Mouse (Mus musculus) G1E-ER4 (cell line): ENCODE measurements around the gene Igfn1. TPM values are rescaled to one million over a fixed set of nuclear protein-coding genes. Genes with fewer than 3 reads are reported as not detected.
A peak's percentile ranks its signal among the peaks of the same experiment; 100 is the strongest.

Source experiments
- GATA1 ChIP-seq: IDR thresholded peaks from one replicate; pipeline ENCODE4 v1.8.0; 2012; ENCODE audit warnings: low read length, inconsistent platforms
- polyA plus RNA-seq: library from polyadenylated mRNA; stranded (reverse); fragments of >175 nt; gene quantifications from 2 replicates; pipeline ENCODE4 v1.2.3, GENCODE M21; 2012

Gene Igfn1
- polyA plus RNA-seq, 1 experiment, result not detected

DNA sequence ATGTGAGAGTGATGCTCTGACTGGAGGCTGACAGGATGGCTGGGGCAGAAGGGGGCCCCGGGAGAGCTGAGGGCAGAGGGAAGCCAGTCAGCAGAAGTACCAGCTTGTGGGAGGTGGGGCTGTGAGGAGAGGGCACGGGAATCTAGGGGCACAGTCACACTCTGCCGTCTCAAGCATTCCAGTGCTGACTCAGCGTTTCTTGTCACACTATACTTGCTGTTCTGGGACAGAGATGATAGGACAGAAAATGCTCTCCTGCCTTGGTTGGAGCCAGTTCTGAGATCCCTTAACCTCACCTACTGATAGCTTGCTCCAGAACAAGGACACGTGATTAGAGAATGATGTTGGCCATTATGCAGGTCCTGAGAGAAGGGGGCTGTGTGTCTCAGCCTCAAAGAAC lies 43.0 kb downstream of the Igfn1 start:
- no peak for TF ChIP-seq GATA1

DNA sequence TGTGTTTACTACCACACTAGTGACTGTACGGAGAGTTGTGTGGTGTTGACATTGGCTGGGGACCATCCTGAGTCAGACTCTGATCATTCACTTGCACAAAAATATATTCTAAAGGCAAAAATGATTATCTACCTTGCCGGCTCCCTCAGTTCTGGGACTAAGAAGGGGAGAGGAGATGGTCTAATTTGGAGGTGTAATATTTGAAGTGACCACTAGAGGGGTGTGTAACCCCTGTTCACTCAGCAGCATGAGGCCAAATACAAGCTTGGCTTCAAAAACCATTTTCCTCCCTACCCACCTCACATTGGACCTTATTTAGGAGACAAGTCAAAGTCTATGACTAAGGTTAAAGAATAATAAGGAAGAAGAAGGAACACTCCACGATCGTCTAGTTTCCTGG lies 47.7 kb downstream of the Igfn1 start:
- TF ChIP-seq GATA1, result no peak

DNA sequence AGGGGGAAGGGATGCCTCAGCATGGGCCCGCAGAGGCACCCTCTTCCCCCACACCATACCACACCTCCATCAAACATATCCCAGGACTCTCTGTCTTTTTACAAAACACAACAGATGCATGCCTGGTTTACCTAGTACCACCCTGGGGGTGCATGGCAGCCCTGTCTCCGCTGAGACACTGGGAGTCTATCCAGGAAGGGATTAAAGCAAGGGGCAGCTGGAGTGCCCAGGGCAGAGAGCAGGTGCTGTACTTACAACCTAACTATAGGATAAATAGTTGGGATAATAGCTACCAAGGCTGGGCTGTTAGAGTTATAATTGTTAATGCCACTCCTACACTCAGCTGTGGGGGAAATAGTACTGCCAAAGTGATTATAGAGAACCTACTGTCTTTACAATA lies 57.3 kb downstream of the Igfn1 start:
- no peak for TF ChIP-seq GATA1

DNA sequence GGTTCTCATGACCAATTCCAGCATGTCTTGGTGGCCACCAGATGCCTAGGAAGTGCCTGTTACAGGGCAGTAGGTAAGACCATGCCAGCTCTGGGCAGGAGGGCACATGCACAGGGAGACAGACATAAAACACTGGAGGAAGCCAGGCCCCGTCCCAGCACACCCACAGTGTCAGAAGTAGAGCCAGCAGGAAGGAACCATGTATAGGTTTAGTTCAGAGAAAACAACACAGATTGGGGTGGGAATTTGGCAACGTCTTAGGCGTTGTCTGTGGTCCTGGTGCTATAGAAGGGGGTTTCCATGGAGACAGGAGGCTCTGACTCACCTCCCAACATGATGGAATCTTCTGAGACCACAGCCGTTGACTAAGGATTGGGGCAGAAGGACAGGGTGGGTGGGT lies 59.9 kb downstream of the Igfn1 start:
- no peak for TF ChIP-seq GATA1

DNA sequence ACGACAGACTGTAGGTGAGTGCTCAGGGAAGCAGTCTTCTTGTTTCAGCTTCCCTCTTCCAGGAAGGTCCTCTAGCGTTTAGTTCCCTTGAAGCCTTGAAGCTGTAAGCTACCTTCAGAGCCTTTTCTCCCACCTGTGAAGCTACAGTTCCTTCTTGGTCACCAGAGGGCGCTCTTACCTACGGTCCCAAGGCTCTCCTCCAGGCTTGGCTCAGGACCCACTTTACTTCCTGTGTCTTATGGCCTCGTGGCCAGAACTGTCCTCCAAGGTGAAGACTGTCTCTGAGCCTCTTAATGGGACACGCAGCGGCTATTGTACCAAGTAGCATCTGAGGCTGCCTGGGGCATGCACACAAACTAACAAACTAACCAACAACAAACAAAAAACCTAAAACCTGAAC lies 60.4 kb downstream of the Igfn1 start:
- no peak for TF ChIP-seq GATA1

DNA sequence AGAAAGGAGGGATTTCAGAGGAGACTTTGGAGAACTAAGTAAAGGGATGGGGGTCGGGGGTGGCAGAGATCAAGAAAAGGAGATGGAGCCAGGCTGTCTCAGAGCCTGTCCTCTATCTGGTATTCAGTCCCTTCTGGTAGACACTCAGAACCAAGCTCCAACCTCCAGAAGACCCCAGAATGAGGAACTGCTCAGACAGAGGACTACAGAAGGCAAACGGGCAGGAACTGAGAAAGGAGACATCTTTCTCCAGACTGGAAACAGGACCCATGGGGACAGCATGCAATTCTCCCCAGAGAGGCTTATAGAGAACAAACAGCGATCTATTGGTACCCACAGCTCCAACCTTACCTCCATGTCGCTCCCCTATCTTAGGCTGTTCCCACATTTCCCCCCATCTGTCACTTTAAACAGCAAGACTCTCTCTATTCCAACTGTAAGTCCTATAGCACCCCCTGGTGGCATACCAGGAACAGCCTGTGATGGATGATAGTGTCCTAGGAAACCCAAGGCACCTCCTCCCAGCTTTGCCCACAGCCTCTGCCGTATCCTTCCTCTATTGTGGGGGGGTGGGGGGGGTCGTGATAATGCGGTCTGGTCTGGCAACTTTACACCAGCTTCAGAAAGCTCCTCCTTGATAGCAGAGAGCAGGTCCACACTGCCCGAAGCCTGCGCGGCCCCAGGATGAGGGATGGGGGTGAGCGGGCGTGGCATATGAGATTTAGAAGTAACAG lies 61.4 kb downstream of the Igfn1 start:
- no peak for TF ChIP-seq GATA1

DNA sequence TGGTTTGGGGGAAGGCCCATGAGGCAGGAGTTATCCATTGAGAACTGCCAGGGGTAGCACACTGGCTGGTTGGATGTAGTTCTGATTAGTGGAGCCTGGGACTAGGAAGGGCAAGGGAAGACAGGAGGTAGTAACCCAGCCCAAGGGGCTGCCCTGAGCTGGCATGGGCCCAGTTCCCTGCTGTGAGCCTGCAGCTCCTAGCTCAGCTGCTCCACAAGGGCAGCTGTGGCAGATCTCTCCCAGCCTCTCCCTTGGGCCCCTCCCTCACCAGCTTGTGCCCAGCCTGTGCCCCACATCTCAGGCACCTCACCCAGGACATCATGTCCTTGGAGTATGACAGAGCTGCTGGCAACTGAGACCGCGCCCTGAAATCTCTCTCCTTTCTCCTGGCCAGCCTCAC lies 62.4 kb downstream of the Igfn1 start:
- no peak for TF ChIP-seq GATA1

DNA sequence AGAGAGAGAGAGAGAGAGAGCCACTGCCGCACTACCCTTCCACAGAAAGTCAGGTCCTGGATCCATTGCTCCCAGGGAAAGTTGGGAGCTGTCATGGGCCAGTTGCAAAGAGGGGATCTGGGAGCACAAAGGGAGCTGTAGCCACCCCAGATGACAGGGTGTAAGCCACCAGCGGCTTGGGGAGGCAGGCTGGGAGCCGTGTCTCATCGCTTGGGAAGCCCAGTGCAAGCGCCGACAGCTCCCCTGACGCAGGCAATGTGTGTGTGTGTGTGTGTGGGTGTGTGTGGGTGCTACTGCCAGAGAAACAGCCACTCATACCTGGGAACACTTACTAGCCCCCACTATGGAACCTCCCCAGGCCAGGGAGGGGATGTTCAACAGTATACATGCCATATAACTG lies 64.0 kb downstream of the Igfn1 start:
- no peak for TF ChIP-seq GATA1

DNA sequence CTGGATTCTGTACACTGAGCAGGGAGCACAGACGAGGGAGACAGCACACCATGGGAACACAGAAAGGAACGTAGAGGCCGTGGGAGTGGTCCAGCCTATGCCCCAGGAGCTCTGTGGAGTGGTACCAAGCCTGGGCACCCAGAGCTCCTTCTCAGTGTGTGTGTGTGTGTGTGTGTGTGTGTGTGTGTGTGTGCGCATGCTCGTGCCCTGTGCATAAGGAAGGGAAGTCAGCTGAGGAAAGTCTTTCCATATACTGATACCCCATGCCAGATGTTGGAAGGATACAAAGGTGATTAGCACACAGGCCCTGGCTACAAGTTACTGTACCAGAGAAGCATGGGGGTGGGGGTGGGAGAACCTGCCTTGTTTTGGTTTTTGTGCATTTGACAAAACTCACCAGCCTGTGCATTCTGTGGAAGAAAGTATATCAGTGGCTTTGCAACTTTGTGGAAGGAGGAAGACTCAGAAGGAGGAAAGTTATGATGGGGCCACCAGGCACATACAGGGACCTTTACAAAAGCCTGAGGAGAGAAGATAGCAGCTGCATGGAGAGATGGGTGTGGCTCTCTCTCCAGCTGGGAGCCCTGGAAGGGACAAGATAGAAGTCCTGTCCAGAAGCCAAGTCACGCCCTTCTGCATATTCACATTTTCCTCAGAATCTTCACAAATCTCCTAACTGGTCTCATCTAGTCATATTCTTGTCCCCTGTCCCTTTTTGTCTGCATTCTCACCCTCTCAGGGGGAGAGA lies 64.7 kb downstream of the Igfn1 start:
- TF ChIP-seq GATA1, result peak; percentile 13

DNA sequence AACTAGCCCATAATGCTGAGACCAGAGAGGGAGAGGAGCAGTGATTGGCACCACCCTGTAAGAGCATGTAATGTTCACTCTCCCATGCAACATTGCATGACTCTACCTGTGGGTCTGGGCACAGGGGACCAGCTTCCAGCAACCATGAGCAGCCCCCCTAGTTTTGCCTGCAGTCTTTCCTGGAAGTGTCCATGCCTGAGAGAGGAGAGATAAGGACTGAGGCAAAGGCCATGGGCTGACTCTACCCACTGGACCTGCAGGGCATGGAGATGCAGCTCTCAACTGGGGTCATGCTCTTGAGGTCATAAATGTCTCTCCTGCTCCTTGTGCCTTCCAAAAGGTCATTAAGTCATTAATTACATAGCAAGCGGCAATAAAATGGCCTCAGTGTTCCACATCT lies 70.1 kb downstream of the Igfn1 start:
- TF ChIP-seq GATA1, result no peak

DNA sequence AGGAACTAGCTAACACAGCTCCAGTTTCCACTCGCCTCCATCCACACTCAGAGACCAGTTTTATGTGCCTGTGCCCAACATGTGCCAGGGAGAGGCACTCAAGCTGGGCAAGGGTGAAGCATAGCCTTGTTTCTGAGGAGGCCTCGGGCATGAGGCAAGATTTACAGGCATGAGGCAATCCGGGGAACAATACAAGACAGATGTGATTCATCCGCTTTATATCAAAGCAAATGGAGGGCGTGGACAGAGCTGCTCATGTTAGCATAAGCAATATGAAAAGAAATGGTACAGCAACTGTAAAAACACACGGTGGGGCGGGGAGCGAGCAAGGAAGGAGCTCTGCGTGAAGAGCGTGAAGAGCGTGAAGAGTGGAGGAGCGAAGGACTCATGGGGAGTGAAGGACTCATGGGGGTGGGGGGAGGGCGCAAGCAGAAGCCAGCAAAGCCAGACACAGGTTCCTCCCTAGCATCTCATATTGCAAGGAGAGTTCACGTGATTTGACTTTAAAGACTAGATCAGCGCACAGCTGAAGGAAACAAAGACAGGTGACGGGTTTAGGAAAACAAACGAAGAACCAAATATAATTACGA lies 72.3 kb downstream of the Igfn1 start:
- no peak for TF ChIP-seq GATA1

DNA sequence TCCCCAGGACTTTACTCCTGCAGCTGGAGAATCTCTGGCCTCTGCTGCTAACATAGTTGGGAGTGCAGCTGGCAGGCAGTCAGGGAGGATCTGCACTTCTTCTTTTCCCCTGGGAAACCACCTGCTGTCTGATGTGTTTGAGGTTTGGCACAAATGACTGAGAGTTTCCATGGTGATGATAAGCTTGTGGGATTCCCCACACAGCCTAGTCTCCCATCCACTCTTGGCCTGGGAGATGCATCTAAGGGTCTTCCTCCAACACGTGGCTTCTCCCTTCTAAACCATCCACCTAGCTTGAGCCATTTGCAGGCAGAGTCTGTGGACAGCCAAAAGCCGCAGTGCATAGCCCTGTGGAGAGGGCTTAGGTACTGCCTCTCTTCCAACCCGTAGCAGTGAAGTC lies 76.3 kb downstream of the Igfn1 start:
- no peak for TF ChIP-seq GATA1

DNA sequence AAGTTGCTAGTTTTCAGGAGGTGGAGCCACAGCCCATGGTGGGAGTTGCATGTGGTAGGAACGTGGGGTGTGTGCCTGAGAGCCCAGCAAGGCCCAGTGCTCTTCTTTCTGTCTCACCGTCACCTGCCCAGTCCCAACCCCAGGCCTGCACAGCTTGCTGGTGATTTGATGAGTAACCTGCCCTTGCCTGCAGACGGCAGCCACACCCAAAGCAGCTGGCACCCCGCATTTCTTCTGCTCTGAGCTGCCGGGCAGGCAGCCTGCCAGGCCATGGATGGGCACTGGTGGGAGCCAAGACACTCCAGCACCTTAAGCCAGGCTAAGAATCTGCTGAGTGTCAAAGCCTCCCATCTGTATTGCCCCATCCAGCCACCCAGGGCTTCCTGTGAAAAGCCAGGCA lies 80.3 kb downstream of the Igfn1 start:
- TF ChIP-seq GATA1, result no peak

DNA sequence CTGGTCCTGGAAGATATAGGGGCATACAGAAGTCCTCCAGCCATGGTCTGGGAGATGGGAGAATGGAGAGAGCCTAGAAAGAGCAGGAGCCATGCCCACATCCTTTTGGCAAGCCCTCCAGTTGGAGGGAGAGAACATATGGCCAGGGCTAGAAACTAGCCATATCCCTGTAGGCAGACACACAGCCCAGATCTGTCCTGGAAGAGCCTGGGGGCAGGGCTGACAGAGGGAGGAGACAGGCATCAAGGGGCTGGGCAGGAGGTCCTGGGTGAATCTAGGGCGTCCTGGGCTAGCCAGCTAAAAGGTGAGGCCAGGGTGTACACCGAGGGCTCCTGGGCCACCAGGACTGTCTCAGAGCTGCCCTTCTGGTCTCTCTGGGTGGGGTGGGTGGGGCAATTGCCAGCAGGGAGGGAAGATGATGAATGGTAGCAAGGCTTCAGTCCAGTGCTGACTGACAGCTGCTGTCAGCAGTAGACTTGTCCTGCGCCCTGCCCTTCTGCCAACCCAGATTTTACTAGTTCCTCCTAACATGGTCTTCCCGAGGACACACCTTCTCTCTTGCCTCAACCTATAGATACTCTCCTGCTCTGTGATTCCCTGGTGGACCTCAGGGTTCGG lies 81.7 kb downstream of the Igfn1 start:
- TF ChIP-seq GATA1, result no peak

DNA sequence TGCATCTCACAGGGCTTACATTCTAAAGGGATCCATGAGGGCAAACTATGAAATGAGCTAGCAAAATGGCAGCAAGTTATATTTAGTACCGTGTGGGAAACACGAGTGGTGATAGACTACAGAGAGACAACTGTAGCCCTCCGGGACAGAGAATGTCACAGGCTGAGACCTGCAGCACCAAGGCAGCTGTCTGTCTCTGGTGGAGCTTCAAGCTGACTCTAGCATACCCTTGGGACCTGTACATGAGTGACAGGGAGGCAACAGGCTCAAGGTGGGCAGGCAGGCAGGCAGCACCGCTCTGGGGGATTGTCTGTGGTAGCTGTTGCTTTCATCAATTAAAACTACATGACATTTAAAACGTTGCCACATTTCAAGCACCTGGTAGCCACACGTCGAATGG lies 82.9 kb downstream of the Igfn1 start:
- TF ChIP-seq GATA1, result no peak

DNA sequence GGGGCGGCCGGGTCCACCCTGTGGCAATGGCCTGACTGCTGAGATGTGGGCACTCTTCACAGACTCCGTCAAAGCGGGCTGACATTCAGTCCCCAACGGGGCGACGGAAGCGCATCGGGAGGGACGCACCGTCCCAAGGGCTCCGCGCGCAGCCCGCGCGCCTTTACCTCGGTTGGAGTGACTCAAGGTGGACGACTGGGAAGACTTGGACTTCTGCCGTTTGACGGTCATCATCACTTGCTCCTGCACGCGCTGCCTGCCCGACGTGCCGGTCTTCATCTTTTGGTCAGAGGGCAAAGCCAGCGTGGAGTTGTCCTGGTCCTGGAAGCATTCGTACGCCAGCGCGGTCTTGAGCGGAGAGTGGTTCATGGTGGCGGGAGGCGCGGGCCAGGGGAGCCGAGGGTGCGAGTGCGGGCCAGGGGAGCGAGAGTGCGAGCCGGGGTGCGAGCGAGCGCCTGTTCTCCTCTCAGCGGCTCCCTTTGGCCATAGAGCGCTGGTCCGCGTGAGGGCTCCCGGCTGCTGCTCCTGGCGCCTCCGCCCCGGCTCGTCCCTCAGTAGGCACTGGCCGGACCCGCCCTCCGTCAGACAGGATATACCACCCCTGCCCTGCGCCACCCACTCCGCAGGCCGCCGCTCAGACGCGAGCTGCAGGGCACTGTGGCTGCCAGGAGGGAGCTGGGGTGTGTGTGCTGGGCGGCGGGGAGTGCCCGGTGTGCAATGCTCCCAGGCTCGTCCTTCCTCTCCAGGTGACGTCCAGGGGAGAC lies 87.3 kb downstream of the Igfn1 start, which contains the start of gene Pkp1:
Gene Pkp1 (minus strand): TSS at position 564 of the 764 bp plus-strand sequence.
- TF ChIP-seq GATA1, result no peak
